Mouse (Mus musculus): ENCODE results near the gene Gm14226.

Gm14226 gene

DNA sequence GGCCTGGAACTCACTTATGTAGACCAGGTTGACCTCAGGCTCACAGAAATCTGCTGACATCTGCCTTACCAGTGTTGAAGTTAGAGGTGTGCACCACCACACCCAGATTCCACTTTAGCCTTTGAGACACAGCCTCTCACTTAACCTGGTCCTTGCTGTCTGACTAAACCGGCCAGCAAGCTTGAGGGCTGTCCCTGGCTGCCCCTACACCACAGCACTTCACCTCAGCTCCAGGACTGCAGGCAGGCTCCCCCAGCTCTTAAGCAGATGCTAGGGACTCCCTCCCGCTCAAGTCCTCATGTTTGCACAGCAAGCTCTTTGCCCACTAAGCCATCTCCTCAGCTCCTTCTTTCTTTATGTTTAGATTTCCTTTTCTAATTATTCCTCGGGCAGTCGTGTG, 21.9 kb downstream of the Gm14226 start:
- POLR2A ChIA-PET: interaction anchor here in 3 of 4 experiments (1.0 to 2.2 kb wide), 4 partner anchors 10 to 27 kb away, joined by 3 to 5 read pairs (median 4); no protein-coding TSS in a partner anchor

DNA sequence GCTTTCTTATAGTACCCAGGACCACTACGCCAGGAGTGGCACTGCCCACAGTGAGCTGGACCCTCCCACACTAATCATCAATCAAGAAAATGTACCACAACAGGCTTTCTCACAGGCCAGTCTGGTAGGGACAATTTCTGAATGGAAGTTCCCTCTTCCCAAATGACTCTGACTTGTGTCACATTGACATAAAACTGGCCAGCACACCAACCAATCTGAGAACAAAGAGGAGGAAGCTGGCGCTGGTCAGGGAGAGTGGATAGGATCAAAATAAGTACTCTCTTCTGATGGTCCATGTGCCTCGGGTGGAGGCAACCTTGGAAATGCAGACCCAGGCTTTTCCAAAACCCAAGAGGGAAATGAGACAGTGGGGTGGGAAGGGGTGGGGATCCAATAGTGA, 26.5 kb downstream of the Gm14226 start:
- ChIA-PET CTCF (no interaction called here), POLR2A (interaction anchor here in 2 of 4 experiments (0.6 to 1.2 kb wide), 5 partner anchors 9 to 46 kb away, joined by 3 to 5 read pairs (median 4); partner anchors contain the start of gene Ahcy (in 1 of the 2))

More for the DNA sequence above, 21.9 kb downstream of the Gm14226 start:
- CTCF ChIA-PET: no interaction called here

DNA sequence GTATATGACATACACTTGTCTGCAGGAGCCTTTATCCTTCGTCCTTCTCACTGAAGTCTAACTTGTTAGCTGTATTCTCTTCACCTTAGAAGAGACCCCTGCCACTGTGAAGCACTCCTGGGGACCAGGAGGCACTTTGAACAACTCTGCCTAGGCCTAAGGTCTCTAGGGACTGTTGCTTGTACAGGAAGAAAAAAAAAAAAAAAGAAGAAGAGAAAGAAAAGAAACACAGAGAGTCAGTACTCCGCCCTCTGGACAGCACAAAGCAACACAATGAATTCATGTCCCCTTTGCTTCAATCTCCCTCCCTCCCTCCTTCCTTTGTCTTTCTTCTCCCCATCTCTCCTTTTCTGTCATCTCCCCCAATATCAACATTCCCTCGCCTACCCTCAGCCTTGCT, 27.0 kb downstream of the Gm14226 start:
- CTCF ChIA-PET: no interaction called here
- POLR2A ChIA-PET: interaction anchor here in 3 of 4 experiments (0.6 to 1.2 kb wide), 6 partner anchors 10 to 45 kb away, joined by 3 to 5 read pairs (median 4); partner anchors contain the start of gene Ahcy (in 1 of the 3)

DNA sequence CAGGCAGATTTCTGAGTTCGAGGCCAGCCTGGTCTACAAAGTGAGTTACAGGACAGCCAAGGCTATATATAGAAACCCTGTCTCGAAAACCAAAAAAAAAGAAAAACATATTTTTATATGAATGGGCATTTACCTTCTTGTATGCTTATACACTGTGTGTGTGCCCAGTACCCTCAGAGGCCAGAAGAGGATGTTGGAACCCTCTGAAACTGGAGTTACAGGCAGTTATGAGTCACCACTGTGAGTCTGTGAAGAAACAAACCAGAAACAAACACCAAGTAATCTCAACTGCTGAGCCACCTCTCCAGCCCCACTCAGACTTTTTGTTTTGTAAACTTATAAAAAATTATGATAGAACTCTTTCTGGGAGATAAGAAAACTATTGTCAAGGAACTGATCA, 28.7 kb downstream of the Gm14226 start:
- ChIA-PET POLR2A (interaction anchor here in 1 of 4 experiments (0.9 to 1.8 kb wide), 2 partner anchors 9 to 28 kb away, joined by 3 to 4 read pairs; partner anchors contain the start of gene Ahcy), CTCF (interaction anchor here in 1 of 4 experiments (0.6 kb wide), 1 partner anchor 480 kb away, joined by 5 read pairs; no protein-coding TSS in a partner anchor)

DNA sequence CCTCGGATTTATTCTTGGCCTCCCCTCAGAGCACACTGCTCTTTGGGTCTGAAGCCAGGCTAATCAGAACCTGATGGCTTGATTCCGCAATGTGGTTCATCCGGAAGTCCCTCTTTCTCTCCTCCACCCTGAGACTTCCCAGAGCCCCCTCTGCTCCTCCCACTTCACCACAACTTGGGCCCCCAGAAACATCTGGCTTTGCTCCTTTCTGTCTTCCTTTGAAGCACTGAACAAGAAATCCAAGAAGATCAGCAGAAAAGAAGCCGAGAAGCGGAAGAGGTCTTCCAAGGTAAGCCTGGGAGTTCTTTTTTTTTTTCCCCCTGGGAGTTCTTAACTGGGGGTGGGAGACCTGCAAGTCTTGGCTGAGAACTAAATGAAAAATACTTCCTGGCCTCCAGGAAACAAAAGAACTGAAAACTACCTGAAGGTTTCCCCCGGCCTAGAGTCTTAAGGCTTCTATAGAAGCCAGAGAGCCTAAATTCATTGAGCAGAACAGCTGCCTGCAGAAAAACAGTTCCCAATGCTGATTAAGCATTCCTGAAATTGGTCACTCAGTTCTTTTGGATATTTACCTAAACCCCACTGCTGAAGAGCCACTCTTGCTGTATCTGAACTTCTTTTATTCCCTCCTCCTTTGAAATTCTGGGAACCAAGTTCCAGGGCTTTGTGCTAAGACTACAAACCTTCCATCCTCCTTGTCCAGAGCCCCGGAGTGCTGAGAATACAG, 29.5 kb downstream of the Gm14226 start:
- CTCF ChIA-PET: interaction anchor here in 1 of 4 experiments (0.6 kb wide), 1 partner anchor 87 kb away, joined by 3 read pairs; no protein-coding TSS in a partner anchor
- POLR2A ChIA-PET: interaction anchor here in 1 of 4 experiments (1.8 to 12.3 kb wide), 2 partner anchors 8 to 21 kb away, joined by 4 to 231 read pairs; partner anchors contain the start of gene Ahcy

DNA sequence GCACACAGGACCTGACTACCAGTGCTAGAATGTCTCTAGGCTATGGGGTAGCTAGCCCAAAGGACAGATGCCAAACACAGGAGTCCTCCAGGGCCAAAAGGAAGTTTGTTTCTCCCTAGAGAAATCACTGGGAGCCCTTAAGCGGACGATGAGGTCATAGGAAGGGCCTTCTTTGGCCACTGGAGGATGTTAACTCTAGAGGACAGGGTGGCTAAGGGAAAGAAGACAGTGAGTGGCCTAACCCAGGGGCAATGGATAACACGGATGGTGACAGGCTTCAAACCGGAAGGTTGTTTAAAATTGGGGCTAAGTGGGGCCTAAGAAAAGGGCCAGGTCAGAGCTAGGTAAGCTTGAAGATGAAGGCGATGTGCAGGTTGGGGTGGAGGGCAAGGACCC, 32.0 kb downstream of the Gm14226 start:
- POLR2A ChIA-PET: interaction anchor here in 3 of 4 experiments (0.5 to 12.3 kb wide), 56 partner anchors 8 to 1194 kb away, joined by 3 to 231 read pairs (median 5); partner anchors contain the start of genes Ahcy (in 3 of the 3), Dynlrb1 (in 2 of the 3), Eif2s2 (in 2 of the 3) and Itch (in 1 of the 3)
- CTCF ChIA-PET: interaction anchor here in 2 of 4 experiments (0.6 kb wide), 2 partner anchors 315 to 1983 kb away, joined by 3 to 4 read pairs; no protein-coding TSS in a partner anchor

DNA sequence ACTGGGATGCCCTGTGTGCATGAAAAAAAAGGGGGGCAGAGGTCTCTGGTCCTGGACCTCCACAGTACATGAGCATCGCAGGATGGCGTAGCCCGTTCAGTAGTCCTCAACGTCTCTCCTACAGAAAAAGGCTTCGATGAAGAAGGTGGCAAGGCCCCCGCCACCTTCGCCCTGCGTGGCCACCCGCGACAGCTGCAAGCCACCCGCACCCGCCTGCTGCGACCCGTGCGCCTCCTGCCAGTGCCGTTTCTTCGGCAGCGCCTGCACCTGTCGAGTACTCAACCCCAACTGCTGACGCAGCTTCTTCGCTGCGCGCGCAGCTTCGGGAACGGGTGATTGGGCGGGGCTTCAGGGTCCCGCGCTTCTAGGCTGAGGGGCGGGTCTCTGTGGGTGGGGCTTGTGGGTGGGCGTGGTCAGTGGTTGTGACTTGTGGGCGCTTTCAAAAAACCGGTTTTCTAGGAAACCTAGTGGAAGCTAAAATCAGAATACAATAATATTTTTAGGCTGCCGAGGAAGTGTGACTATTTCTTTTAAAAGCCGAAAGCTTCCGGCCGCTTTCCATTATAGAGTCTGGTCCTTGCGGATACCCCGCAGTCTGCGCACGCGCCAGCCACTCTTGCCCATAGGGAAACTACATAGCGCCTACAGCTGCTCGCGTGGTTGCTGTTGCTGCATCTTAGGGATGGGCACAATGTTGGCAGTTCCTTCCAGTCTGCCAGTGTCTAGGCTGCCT, 32.6 kb downstream of the Gm14226 start:
- POLR2A ChIA-PET: interaction anchor here in 3 of 4 experiments (0.5 to 12.3 kb wide), 67 partner anchors 8 to 1194 kb away, joined by 3 to 231 read pairs (median 5); partner anchors contain the start of genes Ahcy (in 3 of the 3), Dynlrb1 (in 2 of the 3), Eif2s2 (in 2 of the 3) and Itch (in 2 of the 3)
- CTCF ChIA-PET: interaction anchor here in 2 of 4 experiments (0.6 kb wide), 3 partner anchors 134 to 1982 kb away, joined by 3 to 4 read pairs (median 3); no protein-coding TSS in a partner anchor

DNA sequence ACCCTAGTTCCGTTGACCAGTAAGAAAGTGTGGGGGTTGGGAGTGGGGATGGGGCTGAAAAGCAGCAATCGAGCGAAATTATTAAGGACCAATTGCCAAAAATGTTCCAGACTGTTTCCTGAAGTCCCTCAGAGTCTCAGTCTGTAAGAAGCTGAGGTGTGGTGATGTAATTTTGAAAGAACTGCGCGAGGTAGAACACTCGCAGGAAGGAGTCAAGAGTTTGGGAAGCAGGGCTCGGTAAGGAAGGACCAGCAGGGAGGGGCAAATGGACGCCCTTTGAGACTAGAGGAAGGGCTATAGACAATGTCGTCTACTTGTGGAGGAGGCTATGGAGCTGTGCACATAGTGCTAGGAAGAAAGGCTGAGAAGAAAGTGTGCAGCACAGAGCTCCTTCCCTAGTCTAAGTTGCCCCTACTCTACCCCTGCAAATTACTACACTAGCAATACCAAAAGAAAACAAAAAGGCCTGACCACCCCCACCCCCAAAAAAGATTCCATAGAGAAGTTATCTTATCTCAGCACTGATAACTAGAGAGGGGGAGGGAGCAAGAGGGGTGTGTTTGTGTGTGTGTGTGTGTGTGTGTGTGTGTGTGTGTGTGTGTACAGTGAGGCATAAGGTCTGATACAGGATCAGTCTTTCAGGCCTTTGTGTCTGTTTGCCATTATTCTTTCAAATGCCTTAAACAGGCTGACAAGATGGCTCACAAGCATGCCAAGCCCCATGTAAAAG, 33.7 kb downstream of the Gm14226 start:
- CTCF ChIA-PET: no interaction called here
- POLR2A ChIA-PET: interaction anchor here in 3 of 4 experiments (0.5 to 12.3 kb wide), 40 partner anchors 9 to 1447 kb away, joined by 3 to 231 read pairs (median 6); partner anchors contain the start of genes Ahcy (in 3 of the 3), Eif2s2 (in 2 of the 3), Itch (in 2 of the 3) and Dynlrb1 (in 1 of the 3)

DNA sequence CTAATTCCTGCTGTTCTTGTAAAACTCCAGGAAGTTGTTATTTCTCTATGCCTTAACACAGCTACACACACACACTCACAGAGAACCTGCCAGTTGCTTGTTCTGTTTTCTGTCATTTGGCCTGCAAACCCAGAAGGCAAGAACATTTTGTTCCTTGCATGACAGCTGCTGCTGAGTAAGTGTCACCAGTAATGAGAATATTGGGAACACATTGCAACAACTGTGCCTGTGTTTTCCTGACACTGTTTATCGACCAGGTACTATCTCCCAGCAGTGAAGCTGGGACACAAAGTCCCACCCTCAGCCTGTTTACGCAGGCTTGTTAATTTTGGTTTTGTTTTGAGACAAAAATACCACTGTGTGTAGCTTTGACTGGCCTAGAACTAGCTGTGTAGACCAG, 34.6 kb downstream of the Gm14226 start:
- ChIA-PET POLR2A (interaction anchor here in 3 of 4 experiments (0.7 to 12.3 kb wide), 11 partner anchors 9 to 359 kb away, joined by 3 to 231 read pairs (median 6); partner anchors contain the start of genes Ahcy (in 3 of the 3), Itch (in 1 of the 3) and Raly (in 1 of the 3)), CTCF (interaction anchor here in 1 of 4 experiments (0.5 kb wide), 1 partner anchor 644 kb away, joined by 5 read pairs; no protein-coding TSS in a partner anchor)

DNA sequence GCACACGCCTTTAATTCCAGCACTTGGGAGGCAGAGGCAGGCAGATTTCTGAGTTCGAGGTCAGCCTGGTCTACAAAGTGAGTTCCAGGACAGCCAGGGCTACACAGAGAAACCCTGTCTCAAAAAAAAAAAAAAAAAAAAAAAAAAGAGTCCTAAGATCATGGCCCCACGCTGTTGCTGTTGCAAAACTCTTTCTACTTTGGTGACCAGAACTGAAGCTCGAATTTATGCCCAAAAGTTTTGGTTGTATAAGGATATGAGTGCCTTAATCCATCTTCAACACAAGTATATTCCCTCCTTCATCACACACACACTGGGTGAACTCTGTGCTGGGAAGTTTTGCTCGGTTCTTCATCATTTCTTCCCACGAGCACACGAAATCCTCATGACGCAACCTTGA, 35.4 kb downstream of the Gm14226 start:
- ChIA-PET POLR2A (interaction anchor here in 2 of 4 experiments (0.7 to 12.3 kb wide), 10 partner anchors 9 to 359 kb away, joined by 3 to 231 read pairs (median 4); partner anchors contain the start of genes Ahcy (in 2 of the 2) and Itch (in 1 of the 2)), CTCF (interaction anchor here in 1 of 4 experiments (0.6 to 0.7 kb wide), 2 partner anchors 12 to 154 kb away, joined by 3 to 4 read pairs; no protein-coding TSS in a partner anchor)

DNA sequence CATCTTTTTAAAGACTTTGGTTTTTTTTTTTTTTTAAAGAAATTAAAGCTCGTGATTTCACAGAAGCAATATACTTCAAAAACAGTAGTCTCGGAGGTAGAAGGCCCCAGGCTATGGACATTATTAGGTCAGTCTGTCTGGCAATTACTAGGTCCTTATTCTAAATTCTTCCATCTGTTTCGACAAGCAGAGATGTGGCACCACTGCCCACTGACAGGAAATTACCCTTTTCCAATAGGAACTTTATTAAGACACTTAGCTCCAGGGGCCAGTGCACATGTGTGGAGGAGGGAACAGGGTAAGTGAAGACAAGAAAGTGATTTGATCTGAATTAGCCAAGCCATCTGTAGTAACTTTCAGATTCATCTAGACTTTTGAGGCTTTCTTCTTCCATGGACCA, 36.6 kb downstream of the Gm14226 start:
- ChIA-PET POLR2A (interaction anchor here in 2 of 4 experiments (0.7 to 12.3 kb wide), 7 partner anchors 10 to 182 kb away, joined by 3 to 231 read pairs (median 3); partner anchors contain the start of genes Ahcy (in 2 of the 2) and Dynlrb1 (in 1 of the 2)), CTCF (no interaction called here)

DNA sequence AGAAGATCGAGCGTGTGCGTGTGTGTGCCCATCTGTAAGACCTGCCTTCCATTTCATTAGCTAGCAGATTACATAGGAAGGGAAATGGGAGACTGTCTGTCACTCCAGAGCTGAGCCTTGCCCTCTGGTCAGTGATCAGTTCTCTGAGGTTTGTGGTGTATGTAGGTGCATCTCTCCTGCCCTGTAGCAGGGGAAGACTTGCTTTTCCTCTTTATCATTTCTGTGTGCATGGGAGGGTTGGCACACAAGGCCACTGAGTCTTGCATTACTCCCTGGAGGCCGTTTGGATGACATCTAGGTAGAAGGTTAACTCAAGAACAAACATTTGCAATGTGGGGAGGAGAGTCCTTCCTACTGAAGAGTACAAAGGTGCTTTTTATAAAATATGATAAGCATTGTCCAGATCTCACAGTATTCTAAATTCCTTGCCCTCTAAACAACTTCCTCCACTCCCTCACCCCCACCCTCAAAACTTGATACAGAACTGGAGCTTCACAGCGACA, 38.1 kb downstream of the Gm14226 start:
- ChIA-PET POLR2A (interaction anchor here in 2 of 4 experiments (0.8 to 12.3 kb wide), 9 partner anchors 10 to 579 kb away, joined by 3 to 231 read pairs (median 4); partner anchors contain the start of genes Ahcy (in 2 of the 2) and Eif2s2 (in 1 of the 2)), CTCF (no interaction called here)

DNA sequence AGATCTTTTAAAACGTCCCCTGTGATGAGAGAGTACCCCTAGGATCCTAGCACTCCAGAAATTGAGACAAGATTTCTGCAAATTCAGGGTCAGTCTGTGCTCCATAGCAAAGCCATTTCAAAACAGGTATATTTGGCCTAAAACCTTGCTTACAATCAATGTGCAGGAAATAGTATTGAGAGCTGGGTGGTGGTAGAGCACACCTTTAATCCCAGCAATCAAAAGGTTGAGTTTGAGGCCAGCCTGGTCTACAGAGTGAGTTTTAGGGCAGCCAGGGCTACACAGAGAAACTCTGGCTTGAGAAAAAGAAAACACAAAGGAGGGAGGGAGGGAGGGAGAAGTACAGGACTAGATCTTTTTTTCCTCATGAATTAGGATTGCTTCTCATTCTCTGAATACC, 39.3 kb downstream of the Gm14226 start:
- ChIA-PET CTCF (no interaction called here), POLR2A (interaction anchor here (0.9 to 12.3 kb wide), 4 partner anchors 11 to 17 kb away, joined by 3 to 231 read pairs (median 6); partner anchors contain the start of gene Ahcy (in 4 of the 4))

DNA sequence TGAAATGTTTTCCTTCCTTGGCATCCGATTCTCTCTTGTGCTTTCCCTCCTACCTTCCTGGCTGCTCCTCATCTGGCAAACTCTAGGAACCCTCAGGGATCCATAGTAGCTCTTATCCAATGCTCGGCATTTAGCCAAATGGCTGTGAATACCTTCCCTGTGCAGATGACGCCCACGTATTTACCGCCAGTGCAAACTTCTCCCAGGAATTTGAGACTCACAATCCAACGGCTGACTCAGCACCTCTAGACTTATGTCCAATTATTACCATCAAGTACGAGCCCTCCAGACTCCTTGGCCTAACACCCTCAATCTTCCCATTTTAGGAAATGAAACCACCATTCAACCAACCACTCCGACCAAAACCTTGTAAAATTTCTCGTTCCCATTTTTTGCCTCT, 53.0 kb downstream of the Gm14226 start:
- CTCF ChIA-PET: no interaction called here
- POLR2A ChIA-PET: interaction anchor here in 2 of 4 experiments (1.1 to 17.2 kb wide), 7 partner anchors 8 to 179 kb away, joined by 3 to 231 read pairs (median 3); partner anchors contain the start of genes Dynlrb1 (in 1 of the 2) and Eif2s2 (in 1 of the 2)

DNA sequence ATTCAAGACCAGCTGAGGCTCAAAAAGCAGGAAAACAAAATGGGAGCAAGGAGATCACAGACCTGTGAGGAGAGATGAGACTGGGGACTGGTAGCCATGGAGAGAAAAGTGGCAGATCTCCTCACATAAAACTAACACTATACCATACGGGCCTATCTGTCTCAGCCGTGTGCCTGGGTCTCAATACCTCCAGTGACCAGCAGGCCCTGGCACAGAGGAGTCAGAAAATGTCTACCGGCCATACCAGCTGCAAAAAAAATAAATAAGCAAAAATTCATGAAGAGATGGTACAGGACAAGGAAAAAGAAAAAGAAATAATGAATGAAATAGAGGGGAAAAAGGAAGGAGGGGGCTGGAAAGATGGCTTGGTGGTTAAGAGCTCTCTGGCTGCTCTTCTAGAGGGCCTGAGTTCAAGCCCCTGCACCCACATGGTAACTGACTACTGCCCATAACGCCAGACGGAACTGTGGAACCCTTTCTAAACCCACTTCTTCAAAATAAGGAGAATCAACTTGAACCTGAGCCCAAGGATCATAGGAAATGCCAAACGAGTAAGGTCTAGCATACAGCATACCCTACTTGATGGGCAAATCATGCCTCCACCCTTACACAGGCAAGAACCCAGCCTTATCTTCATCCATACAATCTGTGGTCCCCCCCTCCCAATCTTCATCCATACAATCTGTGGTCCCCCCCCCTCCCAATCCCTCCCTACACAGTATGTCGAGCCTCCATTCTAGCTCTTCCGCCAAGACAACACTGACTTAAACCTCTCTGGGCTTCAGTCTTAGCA, 54.5 kb downstream of the Gm14226 start:
- CTCF ChIA-PET: interaction anchor here in 2 of 4 experiments (0.6 to 1.5 kb wide), 2 partner anchors 10 to 694 kb away, joined by 3 to 5 read pairs; no protein-coding TSS in a partner anchor
- POLR2A ChIA-PET: interaction anchor here in 3 of 4 experiments (0.6 to 17.2 kb wide), 21 partner anchors 8 to 524 kb away, joined by 3 to 231 read pairs (median 5); partner anchors contain the start of genes Dynlrb1 (in 1 of the 3), Eif2s2 (in 1 of the 3), Itch (in 1 of the 3) and Map1lc3a (in 1 of the 3)

DNA sequence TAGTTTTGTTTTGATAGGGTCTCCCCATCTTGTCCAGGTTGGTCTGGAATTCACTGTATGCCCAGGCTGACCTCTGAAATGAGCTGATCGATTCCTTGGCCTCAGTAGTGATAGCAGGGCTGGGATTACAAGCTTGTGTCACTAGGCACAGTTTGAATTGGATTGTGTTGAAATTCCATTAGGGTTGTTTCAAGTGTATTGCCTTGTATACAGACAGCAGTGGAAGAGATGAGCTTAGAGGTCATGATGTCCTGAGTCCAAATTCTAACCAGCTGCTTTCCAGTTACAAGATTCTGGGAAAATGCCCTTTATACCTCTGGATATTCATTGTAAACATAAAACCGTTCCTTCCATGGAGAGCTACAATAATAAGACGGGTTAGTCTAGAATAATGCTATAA, 55.3 kb downstream of the Gm14226 start:
- CTCF ChIA-PET: interaction anchor here in 2 of 4 experiments (0.6 to 1.5 kb wide), 2 partner anchors 9 to 695 kb away, joined by 3 to 5 read pairs; no protein-coding TSS in a partner anchor
- POLR2A ChIA-PET: interaction anchor here in 3 of 4 experiments (0.5 to 17.2 kb wide), 31 partner anchors 8 to 283 kb away, joined by 3 to 231 read pairs (median 5); partner anchors contain the start of genes Itch (in 3 of the 3), Map1lc3a (in 2 of the 3), Dynlrb1 (in 1 of the 3) and Raly (in 1 of the 3)

All from embryonic stem cell, embryonic (primary cell).